Mouse (Mus musculus): ENCODE results near the gene Zfhx2.
"Not testable (repeated sequence)": the region's sequence is repeated elsewhere in the genome, so short reads cannot be mapped to it uniquely, and the experiment has no call there.

Zfhx2 gene

GRCm38 (mm10) chr14:55077481-55078365 is 14.4 kb downstream of the Zfhx2 start:
- DNase-seq, result no peak

GRCm38 (mm10) chr14:55076956-55077355 is 15.2 kb downstream of the Zfhx2 start:
- DNase-seq, result no peak

- DNase-seq, result peak; percentile 69
Measured at GRCm38 (mm10) chr14:55076224-55076623, 15.9 kb downstream of the Zfhx2 start.

GRCm38 (mm10) chr14:55074416-55074815 is 17.7 kb downstream of the Zfhx2 start:
- DNase-seq, result no peak

- DNase-seq, result no peak
Measured at GRCm38 (mm10) chr14:55071756-55072155, 20.4 kb downstream of the Zfhx2 start.

GRCm38 (mm10) chr14:55066042-55066441 is 26.1 kb downstream of the Zfhx2 start:
- DNase-seq, result no peak

GRCm38 (mm10) chr14:55065391-55065790 is 26.7 kb downstream of the Zfhx2 start:
- DNase-seq, result no peak

- peak; percentile 74 for DNase-seq
Measured at GRCm38 (mm10) chr14:55064481-55065370, 27.4 kb downstream of the Zfhx2 start.

GRCm38 (mm10) chr14:55063581-55064381 is 28.3 kb downstream of the Zfhx2 start:
- DNase-seq, result peak; percentile 74

GRCm38 (mm10) chr14:55063117-55063516 is 29.0 kb downstream of the Zfhx2 start:
- DNase-seq, result no peak

GRCm38 (mm10) chr14:55062626-55063025 is 29.5 kb downstream of the Zfhx2 start:
- DNase-seq, result peak; percentile 81

GRCm38 (mm10) chr14:55061845-55062244 is 30.3 kb downstream of the Zfhx2 start:
- peak; percentile 41 for DNase-seq

- DNase-seq, result no peak
Measured at GRCm38 (mm10) chr14:55059931-55060330, 32.2 kb downstream of the Zfhx2 start.

- no peak for DNase-seq
Measured at GRCm38 (mm10) chr14:55059009-55059408, 33.1 kb downstream of the Zfhx2 start.

- DNase-seq, result peak; percentile 98
Measured at GRCm38 (mm10) chr14:55055167-55055834, 36.8 kb downstream of the Zfhx2 start.

- DNase-seq, result peak; percentile 92
Measured at GRCm38 (mm10) chr14:55054191-55054749, 37.9 kb downstream of the Zfhx2 start.

- DNase-seq, result peak; percentile 98
Measured at GRCm38 (mm10) chr14:55053708-55054190, 38.4 kb downstream of the Zfhx2 start.

- no peak for DNase-seq
Measured at GRCm38 (mm10) chr14:55053050-55053449, 39.1 kb downstream of the Zfhx2 start.

- peak; percentile 95 for DNase-seq
Measured at GRCm38 (mm10) chr14:55052496-55052895, 39.6 kb downstream of the Zfhx2 start.

- DNase-seq, result no peak
Measured at GRCm38 (mm10) chr14:55047971-55048531, 44.1 kb downstream of the Zfhx2 start.

GRCm38 (mm10) chr14:55043694-55044093 is 48.4 kb downstream of the Zfhx2 start:
- not testable (repeated sequence) for DNase-seq
